15 mouse cellular contexts compared by ENCODE assay signal in genomic region chr13:39774111-39774510, GRCm38 (mm10).
DNase-seq lines count a peak whose midpoint lies in the region; ATAC-seq and TF ChIP-seq lines count a peak whose summit lies in the region.
"Had no signal": no experiment of that assay in that cellular context is flagged by ENCODE, and none has a peak within 500 bp of the region (broad histone marks: within the 10 kb centered on the region; RNA-seq: fewer than 3 reads in every experiment).

No protein-coding gene starts in this region.

- H3K27ac ChIP-seq in hindbrain, embryonic 14.5 days: no peak overlapping the region
- H3K27ac ChIP-seq in hindbrain, embryonic 11.5 days (ENCODE audit: low read depth, low read length): no peak overlapping the region
- H3K27ac ChIP-seq in forebrain, postnatal 0 days (ENCODE audit: low read depth, low read length): no peak overlapping the region
- H3K27ac ChIP-seq: heart, embryonic 13.5 days had no signal

- H3K9ac ChIP-seq in hindbrain, embryonic 14.5 days: no peak overlapping the region
- no peak overlapping the region for H3K9ac ChIP-seq in hindbrain, embryonic 11.5 days (ENCODE audit: low read depth, low read length)
- H3K9ac ChIP-seq in forebrain, postnatal 0 days: no peak overlapping the region
- H3K9ac ChIP-seq: heart, embryonic 13.5 days; lung, embryonic 14.5 days had no signal

- H3K27me3 ChIP-seq in hindbrain, embryonic 14.5 days (ENCODE audit: control insufficient read depth, insufficient read depth, low read length): no peaks in the 10 kb centered on the region
- no peaks in the 10 kb centered on the region for H3K27me3 ChIP-seq in hindbrain, embryonic 11.5 days (ENCODE audit: control insufficient read depth, insufficient read depth, low read length)
- no peaks in the 10 kb centered on the region for H3K27me3 ChIP-seq in forebrain, postnatal 0 days (ENCODE audit: insufficient read depth, low read length)
- H3K27me3 ChIP-seq: heart, embryonic 13.5 days; megakaryocyte, embryonic 14.5 days had no signal

- H3K36me3 ChIP-seq in hindbrain, embryonic 14.5 days (replicated peaks; ENCODE audit: control insufficient read depth, insufficient read depth): no peaks in the 10 kb centered on the region
- H3K36me3 ChIP-seq in hindbrain, embryonic 11.5 days (ENCODE audit: control insufficient read depth, insufficient read depth, low read length): no peaks in the 10 kb centered on the region
- H3K36me3 ChIP-seq in forebrain, postnatal 0 days (ENCODE audit: insufficient read depth): no peaks in the 10 kb centered on the region
- H3K36me3 ChIP-seq: heart, embryonic 13.5 days had no signal

- H3K4me2 ChIP-seq in hindbrain, embryonic 14.5 days (replicated peaks): 0 out of 2 replicates have a peak overlapping the region, but pooled peaks have one; percentile 5
- H3K4me2 ChIP-seq in hindbrain, embryonic 11.5 days (replicated peaks; ENCODE audit: low read depth, low read length): no peak overlapping the region
- peak overlapping the region; percentile 27 for H3K4me2 ChIP-seq in forebrain, postnatal 0 days (ENCODE audit: low read depth)
- H3K4me2 ChIP-seq: heart, embryonic 13.5 days; lung, embryonic 14.5 days had no signal

- intact Hi-C loops in left cerebral cortex, postnatal 4 days (cut with DNase I): no loop called here

- ATAC-seq in hindbrain, embryonic 14.5 days (ENCODE audit: low FRiP score): no peak
- ATAC-seq in hindbrain, embryonic 11.5 days (ENCODE audit: low FRiP score): no peak
- ATAC-seq in forebrain, postnatal 0 days: peak; percentile 47; the same call in 1 of the 2 replicates
- ATAC-seq: activated CD4-positive, CD25-positive, alpha-beta regulatory T cell, adult 4 months had no signal

- H3K4me1 ChIP-seq in hindbrain, embryonic 14.5 days (replicated peaks; ENCODE audit: control insufficient read depth, insufficient read depth, low read length): no peaks in the 10 kb centered on the region
- H3K4me1 ChIP-seq in hindbrain, embryonic 11.5 days (replicated peaks; ENCODE audit: control insufficient read depth, insufficient read depth, low read length): no peaks in the 10 kb centered on the region
- 0 out of 2 replicates have a peak, but pooled peaks cover 5% of the 10 kb centered on the region for H3K4me1 ChIP-seq in forebrain, postnatal 0 days (ENCODE audit: insufficient read depth)

- H3K9me3 ChIP-seq in hindbrain, embryonic 14.5 days (ENCODE audit: control insufficient read depth, low read length): no peaks in the 10 kb centered on the region
- no peaks in the 10 kb centered on the region for H3K9me3 ChIP-seq in hindbrain, embryonic 11.5 days (ENCODE audit: control insufficient read depth, low read length)
- no peaks in the 10 kb centered on the region for H3K9me3 ChIP-seq in forebrain, postnatal 0 days (ENCODE audit: low read length)
- H3K9me3 ChIP-seq: heart, embryonic 13.5 days; megakaryocyte, embryonic 14.5 days had no signal

- DNase-seq in hindbrain, embryonic 14.5 days (ENCODE audit: low spot score): no peak
- DNase-seq in hindbrain, embryonic 11.5 days (ENCODE audit: low spot score): no peak
- DNase-seq in left cerebral cortex, postnatal 4 days: peak; percentile 26
- DNase-seq in left cerebral cortex, adult 8-10 months (ENCODE audit: low spot score in 2 of 2): no peak
- peak; percentile 54 to 62 for DNase-seq in cerebellum, postnatal 10 days
- peak; percentile 8 for DNase-seq in forebrain, postnatal 0 days
- DNase-seq in embryo, embryonic 9.5 days (ENCODE audit: extremely low spot score): no peak
- DNase-seq in yolk sac, embryonic 10.5 days (ENCODE audit: low spot score): no peak
- DNase-seq: kidney, adult 18-20 months; liver; lung, embryonic 14.5 days; thymus, postnatal 14 days had no signal

- TF ChIP-seq CTCF in forebrain, postnatal 0 days (IDR thresholded peaks at IDR 0.05; ENCODE audit: low read depth): no peak

- WGBS in hindbrain, embryonic 14.5 days: 70% methylated on average over 8 of the region's 8 CpGs
- 87% methylated on average over 8 of the region's 8 CpGs for WGBS in hindbrain, embryonic 11.5 days
- 33% methylated on average over 8 of the region's 8 CpGs for WGBS in forebrain, postnatal 0 days

- no peak overlapping the region for H3K4me3 ChIP-seq in hindbrain, embryonic 14.5 days (replicated peaks; ENCODE audit: low read length)
- H3K4me3 ChIP-seq in hindbrain, embryonic 11.5 days (ENCODE audit: low read depth, low read length): no peak overlapping the region
- H3K4me3 ChIP-seq in forebrain, postnatal 0 days (ENCODE audit: low read depth, low read length): no peak overlapping the region
- H3K4me3 ChIP-seq: heart, embryonic 13.5 days; megakaryocyte, embryonic 14.5 days had no signal

Comparison
In these comparisons a context has a peak if more than half of its experiments do, and no peak if none do; other contexts are left out.
1. DNase-seq: peak in left cerebral cortex, postnatal 4 days (single experiment), cerebellum, postnatal 10 days (2 of 2) and forebrain, postnatal 0 days (single experiment); none in hindbrain, embryonic 14.5 days (single experiment), hindbrain, embryonic 11.5 days (single experiment), left cerebral cortex, adult 8-10 months (0 of 2), embryo, embryonic 9.5 days (single experiment) and yolk sac, embryonic 10.5 days (single experiment).